In the genomic region with DNA sequence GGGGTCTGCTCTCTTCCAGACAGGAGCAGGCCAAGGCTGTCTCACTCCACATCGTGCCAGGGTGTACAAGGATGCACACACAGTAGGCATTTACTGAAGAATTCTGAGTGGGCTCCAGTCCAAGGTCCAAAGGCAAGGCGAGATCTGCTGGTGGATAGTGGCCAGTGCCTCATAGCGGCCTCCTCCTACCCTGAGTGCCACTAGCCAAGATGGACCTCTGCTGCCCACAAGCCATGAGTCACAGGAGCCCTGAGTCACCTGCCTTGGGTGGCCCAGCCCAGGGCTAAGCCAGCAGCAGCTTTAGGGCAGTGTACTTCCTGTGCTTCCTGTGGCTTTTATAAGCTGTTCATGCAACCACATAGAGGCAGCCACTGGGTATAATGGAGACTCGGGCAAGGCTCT, we compare ENCODE assay signal across 8 mouse cellular contexts. TPM values are rescaled to one million over a fixed set of nuclear protein-coding genes. Genes with fewer than 3 reads are reported as not detected.
A peak's percentile ranks its signal among the peaks of the same experiment; 100 is the strongest.
DNase-seq lines count a peak whose midpoint lies in the region; ATAC-seq lines count a peak whose summit lies in the region.

No protein-coding gene starts in this region.

- 63% methylated on average over 4 of the region's 4 CpGs for WGBS in embryonic facial prominence, embryonic 15.5 days

- H3K4me3 ChIP-seq in embryonic facial prominence, embryonic 15.5 days (replicated peaks), result no peak overlapping the region

- 0 out of 2 replicates have a peak overlapping the region, but pooled peaks have one; percentile 22 for H3K27ac ChIP-seq in embryonic facial prominence, embryonic 15.5 days (replicated peaks)

- H3K4me1 ChIP-seq in embryonic facial prominence, embryonic 15.5 days, result peaks cover 44% of the 10 kb centered on the region

- intact Hi-C loops in left cerebral cortex, postnatal 36 days (cut with DNase I), result no loop called here

- no peaks in the 10 kb centered on the region for H3K36me3 ChIP-seq in embryonic facial prominence, embryonic 15.5 days

- DNase-seq in heart, adult 18-20 months, result peak; percentile 64 to 72
- no peak for DNase-seq in heart, adult 8-10 months (ENCODE audit: low spot score)
- DNase-seq in 3134 (ENCODE audit: extremely low read depth, insufficient read length, low spot score) (peak; percentile 92), adipocyte (ENCODE audit: low spot score) (peak; percentile 40)
- DNase-seq in lung, adult 18-20 months, result peak; percentile 70 to 77
- peak; percentile 43 to 71 for DNase-seq in urinary bladder, postnatal 36 days (ENCODE audit: low spot score in 2 of 2)
- no peak for DNase-seq in left cerebral cortex, postnatal 36 days (ENCODE audit: low spot score in 2 of 2)

- H3K27me3 ChIP-seq in embryonic facial prominence, embryonic 15.5 days, result no peaks in the 10 kb centered on the region

- no peak for ATAC-seq in embryonic facial prominence, embryonic 15.5 days (ENCODE audit: insufficient number of reproducible peaks, low FRiP score, low TSS enrichment, low read depth)

- H3K4me2 ChIP-seq in embryonic facial prominence, embryonic 15.5 days (replicated peaks), result no peak overlapping the region

- no peak overlapping the region for H3K9ac ChIP-seq in embryonic facial prominence, embryonic 15.5 days

- no peaks in the 10 kb centered on the region for H3K9me3 ChIP-seq in embryonic facial prominence, embryonic 15.5 days (replicated peaks)

RNA-seq across cellular contexts. Expression of a gene that starts 2.3 kb away (rescaled TPM):
- total RNA-seq in heart, adult 18-20 months (2021), result 100 to 1,000 TPM; 145 to 150 TPM
- 100 to 1,000 TPM; 132 to 152 (median 141) TPM for total RNA-seq in heart, adult 8-10 months (2022)
- polyA plus RNA-seq in embryonic facial prominence, embryonic 15.5 days (2015; fragmentation: Nextera tagmentation; extraction: Ambion mirVana), result 69.4 and 82.2 TPM in 2 replicates
- total RNA-seq in left cerebral cortex, postnatal 36 days (2021), result 10 to 100 TPM; 12.2 to 13.2 TPM

RNA-seq across cellular contexts. Expression of a gene that starts 26.2 kb away (rescaled TPM):
- total RNA-seq in heart, adult 18-20 months (2021), result 100 to 1,000 TPM; 122 to 123 TPM
- total RNA-seq in heart, adult 8-10 months (2022), result 100 to 1,000 TPM; 111 to 152 (median 131) TPM
- 61.1 and 62.7 TPM in 2 replicates for polyA plus RNA-seq in embryonic facial prominence, embryonic 15.5 days (2015; fragmentation: Nextera tagmentation; extraction: Ambion mirVana)
- 10 to 100 TPM; 18.6 to 23.9 TPM for total RNA-seq in left cerebral cortex, postnatal 36 days (2021)

RNA-seq across cellular contexts. Expression of a gene that starts 35.0 kb away (rescaled TPM):
- total RNA-seq in heart, adult 18-20 months (2021), result 1 to 10 TPM in 1 of 2 experiments, under 1 TPM in 1; 0.55 to 1.3 TPM
- total RNA-seq in heart, adult 8-10 months (2022), result under 1 TPM; 0.31 to 0.78 (median 0.64) TPM
- 2.3 and 3.7 TPM in 2 replicates for polyA plus RNA-seq in embryonic facial prominence, embryonic 15.5 days (2015; fragmentation: Nextera tagmentation; extraction: Ambion mirVana)
- 1 to 10 TPM; 2.4 to 2.7 TPM for total RNA-seq in left cerebral cortex, postnatal 36 days (2021)

Comparison
In these comparisons a context has a peak if more than half of its experiments do, and no peak if none do; other contexts are left out.
1. DNase-seq: peak in heart, adult 18-20 months (2 of 2), 3134 (single experiment), adipocyte (single experiment), lung, adult 18-20 months (2 of 2) and urinary bladder, postnatal 36 days (2 of 2); none in heart, adult 8-10 months (single experiment) and left cerebral cortex, postnatal 36 days (0 of 2).
2. RNA of a gene that starts 2.3 kb away (total RNA-seq): 145 to 150 TPM in heart, adult 18-20 months and 132 to 152 TPM in heart, adult 8-10 months; 12.2 to 13.2 TPM in left cerebral cortex, postnatal 36 days; every median in the first group is over 4 times any median in the second.
3. RNA of a gene that starts 26.2 kb away (total RNA-seq): 111 to 152 TPM in heart, adult 8-10 months and 122 to 123 TPM in heart, adult 18-20 months; 18.6 to 23.9 TPM in left cerebral cortex, postnatal 36 days; every median in the first group is over 4 times any median in the second.